Mouse (Mus musculus) liver, embryonic 13.5 days (tissue): ENCODE data around the gene Vrtn. TPM values are rescaled to one million over a fixed set of nuclear protein-coding genes. Genes with fewer than 3 reads are reported as not detected.

Experiments
- ATAC-seq: fragments of 200-750 bp; cut with Nextera tagmentation; 2 replicates; pipeline ENCODE4 v1.8.0; 2017; ENCODE audit warnings: low read depth, mild to moderate bottlenecking, moderate number of reproducible peaks, moderate library complexity
- DNase-seq: peaks from one replicate; pipeline ENCODE4 v3.0.0; 2022
- H3K27ac ChIP-seq: fragments of 300-500 bp; sonication (generic); 2 replicates; pipeline ENCODE4 v1.5.1; 2015; ENCODE audit warnings: moderate library complexity, mild to moderate bottlenecking, inconsistent platforms
- H3K27me3 ChIP-seq: fragments of 300-500 bp; sonication (generic); 2 replicates; pipeline ENCODE4 v1.6.1; 2015; ENCODE audit warnings: mild to moderate bottlenecking, inconsistent platforms
- H3K36me3 ChIP-seq: fragments of 300-500 bp; sonication (generic); 2 replicates; pipeline ENCODE4 v1.6.1; 2015; ENCODE audit warnings: mild to moderate bottlenecking, inconsistent platforms
- H3K4me1 ChIP-seq: fragments of 300-500 bp; sonication (generic); replicated peaks from 2 replicates; pipeline ENCODE4 v1.6.1; 2015; ENCODE audit warnings: inconsistent platforms
- H3K4me2 ChIP-seq: fragments of 300-500 bp; sonication (generic); 2 replicates; pipeline ENCODE4 v1.6.1; 2015; ENCODE audit warnings: inconsistent platforms, mild to moderate bottlenecking, moderate library complexity
- H3K4me3 ChIP-seq: fragments of 300-500 bp; sonication (generic); replicated peaks from 2 replicates; pipeline ENCODE4 v1.5.1; 2015; ENCODE audit warnings: mild to moderate bottlenecking, inconsistent platforms
- H3K9ac ChIP-seq: fragments of 300-500 bp; sonication (generic); 2 replicates; pipeline ENCODE4 v1.6.1; 2015; ENCODE audit warnings: mild to moderate bottlenecking, inconsistent platforms
- H3K9me3 ChIP-seq: fragments of 300-500 bp; sonication (generic); replicated peaks from 2 replicates; pipeline ENCODE4 v1.6.1; 2016; ENCODE audit warnings: inconsistent platforms
- WGBS: fragments of 180-500 bp; shearing (Covaris S2); methylation state at CpG from one replicate; pipeline ENCODE4 v1.1.7; 2015; ENCODE audit not compliant: insufficient replicate concordance; 5-methylcytosine and 5-hydroxymethylcytosine counted together
- polyA plus RNA-seq: library from polyadenylated mRNA; unstranded; fragments of >200 nt; fragmentation: Nextera tagmentation; extraction: Ambion mirVana; gene quantifications from 2 replicates; pipeline ENCODE4 v1.2.1, GENCODE M21; 2015

The Vrtn gene
- polyA plus RNA-seq, 1 experiment from 2014 or later = not detected

DNA sequence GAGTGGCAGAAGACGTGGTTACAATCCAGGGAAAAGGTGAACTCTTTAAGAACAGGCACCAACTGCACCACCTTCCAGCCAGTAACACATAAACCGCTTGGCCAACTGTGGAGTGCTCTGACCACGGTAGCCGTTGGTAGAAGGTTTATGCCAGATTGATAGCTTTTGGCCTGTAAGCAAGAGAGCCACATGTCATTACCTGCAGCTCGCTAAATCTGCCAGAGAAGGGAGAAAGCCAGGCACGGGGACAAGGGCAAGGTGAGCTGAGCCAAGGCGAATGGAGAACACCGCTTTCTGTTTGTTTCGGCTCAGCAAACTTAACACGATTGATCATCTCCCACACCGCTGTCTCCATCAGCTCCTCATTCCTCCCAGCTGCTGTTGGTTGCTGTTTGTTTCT lies 48.2 kb downstream of the Vrtn start:
- WGBS = 76% methylated on average over 11 of the region's 11 CpGs
- ATAC-seq = no peak
- no peak overlapping the region for H3K4me2 ChIP-seq

DNA sequence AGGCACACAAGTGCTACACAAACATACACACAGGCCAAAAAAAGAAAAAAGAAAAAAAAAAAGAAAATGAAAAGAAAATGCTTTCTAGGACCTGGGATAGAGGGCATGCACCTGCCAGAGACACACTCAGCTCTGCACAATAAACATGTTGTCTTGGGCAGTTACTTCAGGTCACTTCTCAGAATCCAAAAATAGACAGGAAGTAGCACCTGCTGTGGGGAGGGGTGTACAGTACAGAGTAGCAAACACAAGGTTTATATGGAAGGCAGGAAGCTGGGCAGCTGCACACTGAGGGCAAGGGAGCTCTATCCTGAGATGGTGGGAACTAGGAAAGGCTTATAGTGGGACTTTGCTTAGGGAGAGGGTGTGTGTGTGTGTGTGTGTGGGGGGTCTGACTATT lies 50.5 kb downstream of the Vrtn start:
- Histone ChIP-seq H3K27ac (no peak overlapping the region), H3K9me3 (no peaks in the 10 kb centered on the region), H3K4me1 (no peaks in the 10 kb centered on the region), H3K4me2 (no peak overlapping the region), H3K9ac (no peak overlapping the region), H3K4me3 (no peak overlapping the region), H3K27me3 (peaks cover 24% of the 10 kb centered on the region), H3K36me3 (no peaks in the 10 kb centered on the region)
- no peak for ATAC-seq
- no peak for DNase-seq

More for the DNA sequence above, 48.2 kb downstream of the Vrtn start:
- Histone ChIP-seq H3K4me1 (no peaks in the 10 kb centered on the region), H3K4me3 (no peak overlapping the region), H3K9me3 (no peaks in the 10 kb centered on the region), H3K27me3 (peaks cover 4% of the 10 kb centered on the region; the same call in 1 of the 2 replicates), H3K9ac (no peak overlapping the region), H3K36me3 (no peaks in the 10 kb centered on the region), H3K27ac (no peak overlapping the region)
- no peak for DNase-seq

- Histone ChIP-seq H3K4me1 (no peaks in the 10 kb centered on the region), H3K9ac (no peak overlapping the region), H3K27me3 (peaks cover 32% of the 10 kb centered on the region), H3K4me3 (no peak overlapping the region), H3K27ac (no peak overlapping the region), H3K36me3 (no peaks in the 10 kb centered on the region), H3K9me3 (no peaks in the 10 kb centered on the region), H3K4me2 (no peak overlapping the region)
- no peak for ATAC-seq
- no peak for DNase-seq
- WGBS = 41% methylated on average over 6 of the region's 6 CpGs
These were observed 51.3 kb downstream of the Vrtn start for GRCm38 (mm10) chr12:84692141-84692540.

DNA sequence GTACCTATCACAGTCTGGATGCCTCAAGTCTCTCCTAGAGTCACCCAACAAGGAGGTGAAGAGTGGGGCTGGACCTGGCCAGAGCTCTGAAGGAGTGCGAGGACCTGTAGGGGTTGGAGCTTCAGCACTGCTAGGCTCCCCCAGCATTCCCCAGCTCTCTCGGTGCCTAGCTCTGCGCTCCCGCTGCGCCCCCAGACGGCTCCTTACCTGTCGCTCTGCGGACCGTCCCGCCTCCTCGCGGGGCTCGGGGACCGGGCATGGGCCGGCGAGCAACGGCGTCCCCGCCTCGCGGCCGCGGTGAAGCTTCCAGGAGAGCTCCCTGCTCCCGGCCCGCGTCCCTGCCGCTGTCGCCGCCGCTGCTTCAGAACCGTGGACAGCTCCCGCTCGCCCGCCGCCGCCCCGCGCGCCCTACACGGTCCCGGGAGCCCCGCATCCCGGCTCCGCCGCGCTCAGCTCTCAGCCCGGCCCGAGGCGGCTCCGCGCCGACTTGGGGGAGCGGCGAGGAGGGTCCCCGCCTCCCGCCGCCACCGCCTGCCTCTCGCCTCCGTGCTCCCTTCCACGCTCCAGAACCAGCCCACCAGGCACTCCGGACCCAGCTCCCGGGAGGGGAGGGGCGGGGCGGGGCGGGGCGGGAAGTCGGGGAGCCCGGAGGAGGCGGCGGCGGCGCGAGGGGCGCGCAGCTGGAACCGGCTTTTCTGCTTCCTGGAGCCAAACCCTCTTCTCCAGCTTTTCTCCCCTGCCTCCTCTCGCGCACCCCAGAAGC lies 57.7 kb downstream of the Vrtn start, which contains the start of gene Syndig1l:
Gene Syndig1l, minus strand, starts transcription at position 513 of the 763 bp plus-strand sequence.
- H3K4me2 ChIP-seq = peak within 1 kb of the TSS; percentile 72
- peak within 1 kb of the TSS; percentile 60 for H3K4me3 ChIP-seq
- H3K9me3 ChIP-seq = no peaks in the 10 kb centered on the region
- H3K9ac ChIP-seq = no peak within 1 kb of the TSS
- peaks cover 8% of the 10 kb centered on the region; the same call in 1 of the 2 replicates for H3K4me1 ChIP-seq
- peak; percentile 48 for DNase-seq
- H3K27me3 ChIP-seq = peaks cover 87% of the 10 kb centered on the region
- ATAC-seq = peak; percentile 51; the same call in 1 of the 2 replicates
- no peak within 1 kb of the TSS for H3K27ac ChIP-seq
- no peaks in the 10 kb centered on the region for H3K36me3 ChIP-seq
- under 1% methylated on average over 55 of the region's 79 CpGs for WGBS

Other genes with a start within 250 kb of the Vrtn start
- gene Entpd5, start 232.0 kb upstream of the Vrtn start, polyA plus RNA-seq = 11.5 and 14.1 TPM in 2 replicates
- gene Bbof1, start 231.9 kb upstream of the Vrtn start, polyA plus RNA-seq = 0.24 and 0.75 TPM in 2 replicates
- 15.8 and 20.2 TPM in 2 replicates for gene Rnf113a2, start 223.8 kb upstream of the Vrtn start, polyA plus RNA-seq
- 17.0 and 23.4 TPM in 2 replicates for gene Aldh6a1, start 190.0 kb upstream of the Vrtn start, polyA plus RNA-seq
- 12.7 and 14.4 TPM in 2 replicates for gene Lin52, start 189.6 kb upstream of the Vrtn start, polyA plus RNA-seq
- not detected in 2 replicates for gene Vsx2, start 71.3 kb upstream of the Vrtn start, polyA plus RNA-seq
- 3.9 and 4.4 TPM in 2 replicates for gene Abcd4, start 23.6 kb upstream of the Vrtn start, polyA plus RNA-seq
- gene Syndig1l, start 57.8 kb downstream of the Vrtn start, polyA plus RNA-seq = 0.05 TPM in 1 of 2 replicates, not detected in the other
- gene Npc2, start 132.1 kb downstream of the Vrtn start, polyA plus RNA-seq = 23.5 and 24.5 TPM in 2 replicates
- 105 and 111 TPM in 2 replicates for gene Isca2, start 132.2 kb downstream of the Vrtn start, polyA plus RNA-seq
- 0.10 and 0.15 TPM in 2 replicates for gene Ltbp2, start 235.5 kb downstream of the Vrtn start, polyA plus RNA-seq